Mouse (Mus musculus): ENCODE data around the gene Ptpn22. TPM values are rescaled to one million over a fixed set of nuclear protein-coding genes. Genes with fewer than 3 reads are reported as not detected.

The Ptpn22 gene
- total and polyA plus RNA-seq, 3 experiments: 0.68 to 1.8 (median 1.0) TPM

DNA sequence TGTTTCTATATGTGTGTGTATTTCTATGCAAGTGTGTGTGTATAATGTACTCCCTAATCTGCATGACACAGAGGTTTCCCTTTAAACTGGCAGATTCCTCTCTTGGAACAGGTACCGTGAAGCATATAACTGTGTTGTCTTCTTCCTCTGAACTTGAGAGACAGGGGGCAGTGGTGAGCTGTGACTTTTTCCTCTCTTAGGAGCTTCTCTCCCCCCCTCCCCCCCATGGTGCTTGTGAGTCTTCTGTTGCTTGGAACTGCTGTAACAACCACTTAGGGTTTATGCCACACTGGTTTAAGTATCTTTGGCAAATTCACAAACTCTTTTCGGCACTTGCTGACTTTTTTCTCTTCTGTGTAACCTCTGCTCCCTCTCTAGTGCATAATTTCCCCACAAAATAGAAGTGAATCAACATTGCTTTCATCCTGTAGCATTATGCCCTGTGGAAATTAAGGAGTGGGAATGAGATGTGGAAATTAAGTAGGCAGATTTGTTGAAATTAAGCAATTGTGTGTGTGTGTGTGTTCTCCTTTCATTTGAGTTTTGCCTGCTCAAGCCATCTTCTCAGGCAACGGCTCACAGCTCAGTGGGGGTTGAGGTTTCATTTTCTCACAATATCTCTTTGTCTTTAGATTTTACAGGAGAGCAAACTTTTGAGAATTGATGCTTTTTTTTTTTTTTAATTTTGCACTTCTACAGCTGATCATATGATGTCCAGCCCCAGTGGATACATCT is 6.9 kb upstream of the Ptpn22 start:
- Histone ChIP-seq H3K4me1 (ENCODE audit: control insufficient read depth, insufficient read depth, low read length) (no peaks in the 10 kb centered on the region), H3K36me3 (ENCODE audit: control insufficient read depth, insufficient read depth, low read length) (no peaks in the 10 kb centered on the region), H3K9ac (ENCODE audit: low read depth, low read length) (no peak overlapping the region), H3K27ac (no peak overlapping the region), H3K4me3 (no peak overlapping the region), H3K27me3 (ENCODE audit: control insufficient read depth, insufficient read depth, low read length) (no peaks in the 10 kb centered on the region), H3K79me2 (replicated peaks; ENCODE audit: control insufficient read depth, insufficient read depth, low read length) (no peaks in the 10 kb centered on the region)
- 59% methylated on average over 3 of the region's 3 CpGs for WGBS
- intact Hi-C loops (cut with DNase I): loop anchor here (5.0 kb wide), 1 partner anchor 35 kb away; no protein-coding TSS in a partner anchor
- peak in 1 of 2 experiments; percentile 42 for DNase-seq
- TF ChIP-seq POLR2A (IDR thresholded peaks at IDR 0.05; ENCODE audit: insufficient read depth, low read depth, low read length) (no peak), EP300 (IDR thresholded peaks at IDR 0.05; ENCODE audit: insufficient read depth, low read depth, low read length) (no peak), CTCF (IDR thresholded peaks at IDR 0.05) (peak; percentile 57)

DNA sequence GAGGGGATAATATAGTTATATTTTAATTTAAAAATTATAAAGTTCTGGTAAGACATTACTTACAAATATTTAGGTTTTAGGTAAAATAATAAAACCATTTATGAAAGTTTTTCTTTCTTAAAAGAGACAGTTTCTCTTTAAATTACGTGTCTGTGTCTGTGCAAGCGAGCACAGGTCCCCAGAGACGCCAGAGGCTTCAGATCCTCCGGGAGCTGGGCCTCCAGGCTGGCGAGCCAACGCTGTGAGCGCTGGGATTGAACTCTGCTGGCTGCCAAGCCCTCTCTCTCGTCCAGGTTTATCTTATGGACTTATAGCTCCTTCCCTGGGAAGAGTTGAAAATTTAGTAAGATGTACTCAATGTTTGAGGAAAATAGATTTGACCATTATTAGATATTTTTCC is 5.8 kb upstream of the Ptpn22 start:
- DNase-seq: no peak
- intact Hi-C loops (cut with DNase I): loop anchor here (5.0 kb wide), 1 partner anchor 33 kb away; no protein-coding TSS in a partner anchor
- no peak overlapping the region for H3K4me3 ChIP-seq
- H3K9ac ChIP-seq (ENCODE audit: low read depth, low read length): no peak overlapping the region
- H3K27ac ChIP-seq: no peak overlapping the region
- H3K4me1 ChIP-seq (ENCODE audit: control insufficient read depth, insufficient read depth, low read length): no peaks in the 10 kb centered on the region
- no peaks in the 10 kb centered on the region for H3K27me3 ChIP-seq (ENCODE audit: control insufficient read depth, insufficient read depth, low read length)
- no peaks in the 10 kb centered on the region for H3K36me3 ChIP-seq (ENCODE audit: control insufficient read depth, insufficient read depth, low read length)
- H3K79me2 ChIP-seq (replicated peaks; ENCODE audit: control insufficient read depth, insufficient read depth, low read length): no peaks in the 10 kb centered on the region
- WGBS: 44% methylated on average over 8 of the region's 8 CpGs
- TF ChIP-seq EP300 (IDR thresholded peaks at IDR 0.05; ENCODE audit: insufficient read depth, low read depth, low read length): no peak
- TF ChIP-seq CTCF (IDR thresholded peaks at IDR 0.05): no peak
- no peak for TF ChIP-seq POLR2A (IDR thresholded peaks at IDR 0.05; ENCODE audit: insufficient read depth, low read depth, low read length)

DNA sequence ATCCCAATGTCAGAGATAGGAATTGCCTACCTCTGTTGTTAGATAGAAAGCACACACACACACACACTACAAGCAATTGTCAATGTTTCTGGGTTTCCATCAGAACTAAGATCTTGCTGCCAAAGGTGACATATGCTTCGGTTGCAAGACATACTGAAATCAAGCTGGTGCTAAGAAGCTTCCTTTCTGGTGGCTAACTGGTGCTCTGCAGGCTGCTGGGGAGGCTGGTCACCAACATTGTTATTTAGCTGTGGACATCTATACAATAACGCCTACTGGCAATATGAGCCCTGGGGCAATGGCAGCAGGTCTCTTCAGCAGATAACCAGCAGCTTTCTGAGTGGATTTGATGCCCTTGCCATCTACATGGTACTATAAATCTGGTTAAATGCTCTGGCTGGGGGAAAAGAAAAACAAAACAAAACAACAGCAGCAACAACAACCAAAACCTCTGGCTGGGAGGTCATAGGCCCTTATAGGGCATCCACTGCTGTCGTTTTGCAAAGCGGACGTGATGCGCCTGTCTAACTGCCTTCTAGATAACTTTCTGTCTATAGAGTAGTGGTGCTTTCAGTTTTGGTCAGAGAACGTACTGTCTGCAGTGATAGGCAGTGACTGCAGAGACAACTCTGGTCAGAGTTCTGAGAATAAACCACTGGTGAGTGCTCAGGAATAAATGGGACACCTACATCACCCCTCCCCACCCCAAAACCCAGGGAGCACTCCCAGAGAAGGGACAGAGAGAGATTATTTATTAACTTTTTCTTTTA is 2.4 kb upstream of the Ptpn22 start:
- no peaks in the 10 kb centered on the region for H3K27me3 ChIP-seq (ENCODE audit: control insufficient read depth, insufficient read depth, low read length)
- no peaks in the 10 kb centered on the region for H3K36me3 ChIP-seq (ENCODE audit: control insufficient read depth, insufficient read depth, low read length)
- H3K79me2 ChIP-seq (replicated peaks; ENCODE audit: control insufficient read depth, insufficient read depth, low read length): no peaks in the 10 kb centered on the region
- H3K27ac ChIP-seq: no peak overlapping the region
- no peak overlapping the region for H3K9ac ChIP-seq (ENCODE audit: low read depth, low read length)
- DNase-seq: no peak
- intact Hi-C loops (cut with DNase I): no loop called here
- TF ChIP-seq CTCF (IDR thresholded peaks at IDR 0.05) (no peak), EP300 (IDR thresholded peaks at IDR 0.05; ENCODE audit: insufficient read depth, low read depth, low read length) (no peak), POLR2A (IDR thresholded peaks at IDR 0.05; ENCODE audit: insufficient read depth, low read depth, low read length) (no peak)
- H3K4me3 ChIP-seq: no peak overlapping the region
- H3K4me1 ChIP-seq (ENCODE audit: control insufficient read depth, insufficient read depth, low read length): no peaks in the 10 kb centered on the region; the same call in 1 of the 2 replicates
- 84% methylated on average over 7 of the region's 7 CpGs for WGBS

- intact Hi-C loops (cut with DNase I): no loop called here
- DNase-seq: no peak
- Histone ChIP-seq H3K79me2 (replicated peaks; ENCODE audit: control insufficient read depth, insufficient read depth, low read length) (no peaks in the 10 kb centered on the region), H3K36me3 (ENCODE audit: control insufficient read depth, insufficient read depth, low read length) (no peaks in the 10 kb centered on the region), H3K27ac (no peak overlapping the region), H3K4me1 (ENCODE audit: control insufficient read depth, insufficient read depth, low read length) (no peaks in the 10 kb centered on the region; the same call in 1 of the 2 replicates), H3K4me3 (no peak overlapping the region), H3K9ac (ENCODE audit: low read depth, low read length) (no peak overlapping the region), H3K27me3 (ENCODE audit: control insufficient read depth, insufficient read depth, low read length) (no peaks in the 10 kb centered on the region)
- 86% methylated on average over 6 of the region's 6 CpGs for WGBS
- TF ChIP-seq POLR2A (IDR thresholded peaks at IDR 0.05; ENCODE audit: insufficient read depth, low read depth, low read length): no peak
- no peak for TF ChIP-seq CTCF (IDR thresholded peaks at IDR 0.05)
- TF ChIP-seq EP300 (IDR thresholded peaks at IDR 0.05; ENCODE audit: insufficient read depth, low read depth, low read length): no peak
These were observed 1.5 kb upstream of the Ptpn22 start for GRCm38 (mm10) chr3:103857977-103858563.

GRCm38 (mm10) chr3:103859851-103860391 is 326 bp downstream of the Ptpn22 start:
- Histone ChIP-seq H3K9ac (ENCODE audit: low read depth, low read length) (no peak overlapping the region), H3K27ac (peak overlapping the region; percentile 26; the same call in 1 of the 2 replicates), H3K4me1 (ENCODE audit: control insufficient read depth, insufficient read depth, low read length) (no peaks in the 10 kb centered on the region; the same call in 1 of the 2 replicates), H3K27me3 (ENCODE audit: control insufficient read depth, insufficient read depth, low read length) (no peaks in the 10 kb centered on the region), H3K4me3 (no peak overlapping the region), H3K79me2 (replicated peaks; ENCODE audit: control insufficient read depth, insufficient read depth, low read length) (no peaks in the 10 kb centered on the region), H3K36me3 (ENCODE audit: control insufficient read depth, insufficient read depth, low read length) (no peaks in the 10 kb centered on the region)
- DNase-seq: peak; percentile 43 to 69
- TF ChIP-seq POLR2A (IDR thresholded peaks at IDR 0.05; ENCODE audit: insufficient read depth, low read depth, low read length) (no peak), CTCF (IDR thresholded peaks at IDR 0.05) (no peak), EP300 (IDR thresholded peaks at IDR 0.05; ENCODE audit: insufficient read depth, low read depth, low read length) (no peak)
- WGBS: 43% methylated on average over 6 of the region's 6 CpGs
- intact Hi-C loops (cut with DNase I): no loop called here
